Mouse (Mus musculus) cerebellum, adult 2 months (tissue): ENCODE results near the gene Agpat3.

Experiments used
- CTCF ChIP-seq: fragments of 200-500 bp; IDR thresholded peaks from 2 replicates; pipeline ENCODE4 v1.5.1; 2011; ENCODE audit warnings: low read depth, mild to moderate bottlenecking, control low read depth, low read length, moderate library complexity, borderline replicate concordance; ENCODE audit not compliant: insufficient read depth
- POLR2A ChIP-seq: fragments of 200-500 bp; IDR thresholded peaks from 2 replicates; pipeline ENCODE4 v1.6.1; 2011; ENCODE audit warnings: low read length, control low read depth, borderline replicate concordance; ENCODE audit not compliant: insufficient read depth

- TF ChIP-seq CTCF (no peak), POLR2A (no peak)
These were observed 66.9 kb downstream of the Agpat3 start for GRCm38 (mm10) chr10:78285409-78285808.
